Mouse (Mus musculus): ENCODE measurements around the gene Gpr160. TPM values are rescaled to one million over a fixed set of nuclear protein-coding genes. Genes with fewer than 3 reads are reported as not detected.
A peak's percentile ranks its signal among the peaks of the same experiment; 100 is the strongest.

Gene Gpr160
- polyA plus RNA-seq, 1 experiment from 2014 or later = 21.5 TPM

- Histone ChIP-seq H3K27ac (replicated peaks) (no peak overlapping the region), H3K36me3 (ENCODE audit: control insufficient read depth, insufficient read depth, low read length) (no peaks in the 10 kb centered on the region), H3K9ac (ENCODE audit: low read length) (no peak overlapping the region), H3K4me1 (replicated peaks; ENCODE audit: control insufficient read depth, insufficient read depth) (no peaks in the 10 kb centered on the region), H3K4me3 (ENCODE audit: low read depth, low read length) (no peak overlapping the region), H3K4me2 (replicated peaks; ENCODE audit: low read depth) (no peak overlapping the region), H3K9me3 (ENCODE audit: control insufficient read depth, low read length) (no peaks in the 10 kb centered on the region), H3K27me3 (ENCODE audit: control insufficient read depth, insufficient read depth, low read length) (no peaks in the 10 kb centered on the region)
- WGBS = 77% methylated on average over 6 of the region's 6 CpGs
- no peak for TF ChIP-seq EP300 (optimal IDR thresholded peaks at IDR 0.05)
- no peak for TF ChIP-seq CTCF (IDR thresholded peaks at IDR 0.05; ENCODE audit: low read depth)
- ATAC-seq (ENCODE audit: low FRiP score, low TSS enrichment) (no peak), DNase-seq (ENCODE audit: low spot score) (no peak)
Measured at GRCm38 (mm10) chr3:30876709-30877108, 21.0 kb downstream of the Gpr160 start.

GRCm38 (mm10) chr3:30887449-30887848 lies 31.7 kb downstream of the Gpr160 start:
- DNase-seq (ENCODE audit: low spot score) (no peak), ATAC-seq (ENCODE audit: low FRiP score, low TSS enrichment) (no peak)
- no peak overlapping the region for H3K4me3 ChIP-seq (ENCODE audit: low read depth, low read length)
- 85% methylated on average over 3 of the region's 3 CpGs for WGBS
- TF ChIP-seq CTCF (IDR thresholded peaks at IDR 0.05; ENCODE audit: low read depth) (peak; percentile 31; the same call in 1 of the 2 replicates), EP300 (optimal IDR thresholded peaks at IDR 0.05) (no peak)
- no peaks in the 10 kb centered on the region for H3K36me3 ChIP-seq (ENCODE audit: control insufficient read depth, insufficient read depth, low read length)
- H3K27me3 ChIP-seq (ENCODE audit: control insufficient read depth, insufficient read depth, low read length) = no peaks in the 10 kb centered on the region
- H3K27ac ChIP-seq (replicated peaks) = no peak overlapping the region
- H3K4me2 ChIP-seq (replicated peaks; ENCODE audit: low read depth) = no peak overlapping the region
- no peak overlapping the region for H3K9ac ChIP-seq (ENCODE audit: low read length)
- no peaks in the 10 kb centered on the region for H3K9me3 ChIP-seq (ENCODE audit: control insufficient read depth, low read length)
- H3K4me1 ChIP-seq (replicated peaks; ENCODE audit: control insufficient read depth, insufficient read depth) = no peaks in the 10 kb centered on the region

- Histone ChIP-seq H3K9ac (ENCODE audit: low read length) (no peak overlapping the region), H3K4me1 (replicated peaks; ENCODE audit: control insufficient read depth, insufficient read depth) (no peaks in the 10 kb centered on the region), H3K36me3 (ENCODE audit: control insufficient read depth, insufficient read depth, low read length) (no peaks in the 10 kb centered on the region), H3K4me2 (replicated peaks; ENCODE audit: low read depth) (no peak overlapping the region), H3K9me3 (ENCODE audit: control insufficient read depth, low read length) (no peaks in the 10 kb centered on the region), H3K27ac (replicated peaks) (no peak overlapping the region), H3K27me3 (ENCODE audit: control insufficient read depth, insufficient read depth, low read length) (no peaks in the 10 kb centered on the region), H3K4me3 (ENCODE audit: low read depth, low read length) (no peak overlapping the region)
- no peak for TF ChIP-seq EP300 (optimal IDR thresholded peaks at IDR 0.05)
- no peak for TF ChIP-seq CTCF (IDR thresholded peaks at IDR 0.05; ENCODE audit: low read depth)
- no peak for DNase-seq (ENCODE audit: low spot score)
- 42% methylated on average over 1 of the region's 1 CpGs for WGBS
- no peak for ATAC-seq (ENCODE audit: low FRiP score, low TSS enrichment)
Measured at GRCm38 (mm10) chr3:30889014-30889413, 33.3 kb downstream of the Gpr160 start.

- Histone ChIP-seq H3K9ac (ENCODE audit: low read length) (no peak overlapping the region), H3K36me3 (ENCODE audit: control insufficient read depth, insufficient read depth, low read length) (peaks cover 3% of the 10 kb centered on the region; the same call in 1 of the 2 replicates), H3K4me2 (replicated peaks; ENCODE audit: low read depth) (no peak overlapping the region), H3K9me3 (ENCODE audit: control insufficient read depth, low read length) (no peaks in the 10 kb centered on the region), H3K27ac (replicated peaks) (no peak overlapping the region), H3K4me1 (replicated peaks; ENCODE audit: control insufficient read depth, insufficient read depth) (no peaks in the 10 kb centered on the region), H3K27me3 (ENCODE audit: control insufficient read depth, insufficient read depth, low read length) (no peaks in the 10 kb centered on the region), H3K4me3 (ENCODE audit: low read depth, low read length) (no peak overlapping the region)
- TF ChIP-seq CTCF (IDR thresholded peaks at IDR 0.05; ENCODE audit: low read depth) = no peak
- no peak for TF ChIP-seq EP300 (optimal IDR thresholded peaks at IDR 0.05)
- WGBS = 54% methylated on average over 5 of the region's 5 CpGs
- no peak for DNase-seq (ENCODE audit: low spot score)
- no peak for ATAC-seq (ENCODE audit: low FRiP score, low TSS enrichment)
Measured at GRCm38 (mm10) chr3:30896721-30897120, 41.0 kb downstream of the Gpr160 start.

- 93% methylated on average over 8 of the region's 8 CpGs for WGBS
- no peak for TF ChIP-seq CTCF (IDR thresholded peaks at IDR 0.05; ENCODE audit: low read depth)
- TF ChIP-seq EP300 (optimal IDR thresholded peaks at IDR 0.05) = no peak
- ATAC-seq (ENCODE audit: low FRiP score, low TSS enrichment) (no peak), DNase-seq (ENCODE audit: low spot score) (no peak)
- Histone ChIP-seq H3K9me3 (ENCODE audit: control insufficient read depth, low read length) (no peaks in the 10 kb centered on the region), H3K27me3 (ENCODE audit: control insufficient read depth, insufficient read depth, low read length) (no peaks in the 10 kb centered on the region), H3K36me3 (ENCODE audit: control insufficient read depth, insufficient read depth, low read length) (peaks cover 3% of the 10 kb centered on the region; the same call in 1 of the 2 replicates), H3K4me3 (ENCODE audit: low read depth, low read length) (no peak overlapping the region), H3K4me2 (replicated peaks; ENCODE audit: low read depth) (no peak overlapping the region), H3K4me1 (replicated peaks; ENCODE audit: control insufficient read depth, insufficient read depth) (no peaks in the 10 kb centered on the region), H3K9ac (ENCODE audit: low read length) (no peak overlapping the region), H3K27ac (replicated peaks) (no peak overlapping the region)
Measured at GRCm38 (mm10) chr3:30899407-30899806, 43.7 kb downstream of the Gpr160 start.

- peaks cover 18% of the 10 kb centered on the region; the same call in 1 of the 2 replicates for H3K36me3 ChIP-seq (ENCODE audit: control insufficient read depth, insufficient read depth, low read length)
- H3K27ac ChIP-seq (replicated peaks) = no peak overlapping the region
- no peak overlapping the region for H3K9ac ChIP-seq (ENCODE audit: low read length)
- DNase-seq (ENCODE audit: low spot score) (no peak), ATAC-seq (ENCODE audit: low FRiP score, low TSS enrichment) (no peak)
- no peaks in the 10 kb centered on the region for H3K9me3 ChIP-seq (ENCODE audit: control insufficient read depth, low read length)
- TF ChIP-seq CTCF (IDR thresholded peaks at IDR 0.05; ENCODE audit: low read depth) (no peak), EP300 (optimal IDR thresholded peaks at IDR 0.05) (no peak)
- no peak overlapping the region for H3K4me3 ChIP-seq (ENCODE audit: low read depth, low read length)
- H3K27me3 ChIP-seq (ENCODE audit: control insufficient read depth, insufficient read depth, low read length) = no peaks in the 10 kb centered on the region
- H3K4me2 ChIP-seq (replicated peaks; ENCODE audit: low read depth) = no peak overlapping the region
- no peaks in the 10 kb centered on the region for H3K4me1 ChIP-seq (replicated peaks; ENCODE audit: control insufficient read depth, insufficient read depth)
- 79% methylated on average over 1 of the region's 1 CpGs for WGBS
Measured at GRCm38 (mm10) chr3:30904658-30905057, 48.9 kb downstream of the Gpr160 start.
